Mouse (Mus musculus): ENCODE data around the gene 4930455H04Rik. TPM values are rescaled to one million over a fixed set of nuclear protein-coding genes. Genes with fewer than 3 reads are reported as not detected.

4930455H04Rik gene
- total and polyA plus RNA-seq, 2 experiments from 2014 or later, result not detected

- ATAC-seq, result no peak
- Histone ChIP-seq H3K27ac (ENCODE audit: low read depth, low read length) (no peak overlapping the region), H3K9ac (no peak overlapping the region), H3K27me3 (ENCODE audit: insufficient read depth, low read length) (no peaks in the 10 kb centered on the region), H3K4me1 (ENCODE audit: insufficient read depth) (no peaks in the 10 kb centered on the region), H3K36me3 (ENCODE audit: insufficient read depth) (no peaks in the 10 kb centered on the region), H3K9me3 (ENCODE audit: low read length) (no peaks in the 10 kb centered on the region), H3K4me2 (ENCODE audit: low read depth) (no peak overlapping the region), H3K4me3 (ENCODE audit: low read depth, low read length) (no peak overlapping the region)
- TF ChIP-seq CTCF (IDR thresholded peaks at IDR 0.05; ENCODE audit: low read depth), result no peak
- no peak for DNase-seq
- WGBS, result 86% methylated on average over 3 of the region's 3 CpGs
Observed at GRCm38 (mm10) chr3:117025421-117025820, 57.4 kb downstream of the 4930455H04Rik start.

Other genes with a start within 250 kb of the 4930455H04Rik start
- gene Agl, start 160.1 kb upstream of the 4930455H04Rik start, total RNA-seq (2014; rRNA removed), result 11.9 and 17.5 TPM in 2 replicates
- gene Agl, start 160.1 kb upstream of the 4930455H04Rik start, polyA plus RNA-seq (2015; fragmentation: Nextera tagmentation; extraction: Ambion mirVana), result 5.4 and 9.0 TPM in 2 replicates
- gene Frrs1, start 108.8 kb upstream of the 4930455H04Rik start, total RNA-seq (2014; rRNA removed), result 2.7 and 3.8 TPM in 2 replicates
- gene Frrs1, start 108.8 kb upstream of the 4930455H04Rik start, polyA plus RNA-seq (2015; fragmentation: Nextera tagmentation; extraction: Ambion mirVana), result 2.0 and 5.9 TPM in 2 replicates
- 6.3 and 6.9 TPM in 2 replicates for gene Palmd, start 720 bp downstream of the 4930455H04Rik start, total RNA-seq (2014; rRNA removed)
- 8.8 and 11.7 TPM in 2 replicates for gene Palmd, start 720 bp downstream of the 4930455H04Rik start, polyA plus RNA-seq (2015; fragmentation: Nextera tagmentation; extraction: Ambion mirVana)